Mouse (Mus musculus): ENCODE results near the gene Plekha3. TPM values are rescaled to one million over a fixed set of nuclear protein-coding genes. Genes with fewer than 3 reads are reported as not detected.

The Plekha3 gene
- 3.1 and 4.7 TPM in 2 replicates for polyA plus RNA-seq (2012; ENCODE audit: low replicate concordance)

GRCm38 (mm10) chr2:76674725-76675427 lies at the start of gene Plekha3:
Gene Plekha3 (plus strand): TSS chr2:76675281.

GRCm38 (mm10) chr2:76647883-76648570 lies 27.1 kb upstream of the Plekha3 start, which contains the start of the genes Prkra and Pjvk:
Gene Prkra (minus strand): TSS chr2:76648015.
Gene Pjvk (plus strand): TSS chr2:76648476.

GRCm38 (mm10) chr2:76672966-76673392 lies 2.1 kb upstream of the Plekha3 start, which contains the start of gene Fkbp7:
Gene Fkbp7 (minus strand): TSS chr2:76673116.

Other genes with a start within 250 kb of the Plekha3 start
- gene Prkra, start 27.3 kb upstream of the Plekha3 start, polyA plus RNA-seq (2012; ENCODE audit: low replicate concordance) = 3.6 and 3.8 TPM in 2 replicates
- not detected in 2 replicates for gene Pjvk, start 26.8 kb upstream of the Plekha3 start, polyA plus RNA-seq (2012; ENCODE audit: low replicate concordance)
- gene Fkbp7, start 2.2 kb upstream of the Plekha3 start, polyA plus RNA-seq (2012; ENCODE audit: low replicate concordance) = 0.28 TPM in 1 of 2 replicates, not detected in the other